Comparison of ENCODE assay signal across 24 mouse cellular contexts in the genomic region with DNA sequence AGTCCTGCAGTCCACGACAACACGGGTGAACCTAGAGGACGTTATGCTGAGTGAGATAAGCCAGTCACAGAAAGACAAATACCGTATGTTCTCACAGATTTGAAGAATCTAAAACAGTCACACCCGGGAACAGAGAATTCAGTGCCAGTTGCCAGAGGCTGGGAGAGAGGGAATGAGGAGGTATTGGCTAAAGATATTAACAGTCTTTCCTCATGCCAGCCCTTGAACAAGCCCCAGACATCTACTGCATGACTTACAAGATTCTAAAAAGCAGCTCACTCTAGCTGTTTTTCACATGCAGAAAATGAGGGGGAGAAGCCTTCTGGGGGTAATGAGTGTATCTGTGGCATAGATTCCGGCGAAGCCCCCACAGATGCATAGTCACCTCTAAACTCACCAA.
DNase-seq lines count a peak whose midpoint lies in the region; ATAC-seq and TF ChIP-seq lines count a peak whose summit lies in the region.
"Had no signal": no experiment of that assay in that cellular context is flagged by ENCODE, and none has a peak within 500 bp of the region (broad histone marks: within the 10 kb centered on the region; RNA-seq: fewer than 3 reads in every experiment).

No protein-coding gene starts in this region.

- H3K27ac ChIP-seq in forebrain, embryonic 11.5 days (ENCODE audit: low read depth, low read length) = no peak overlapping the region
- no peak overlapping the region for H3K27ac ChIP-seq in forebrain, embryonic 12.5 days
- no peak overlapping the region for H3K27ac ChIP-seq in liver, embryonic 11.5 days (ENCODE audit: low read depth, low read length)
- H3K27ac ChIP-seq in liver, postnatal 0 days (ENCODE audit: low read depth) = no peak overlapping the region
- H3K27ac ChIP-seq: forebrain, embryonic 10.5 days; forebrain, embryonic 15.5 days; gastrocnemius, adult 2 months; heart, embryonic 15.5 days; hindbrain, embryonic 14.5 days; hindbrain, postnatal 0 days had no signal

- DNase-seq in forebrain, embryonic 11.5 days (ENCODE audit: low spot score) = peak; percentile 18
- DNase-seq in layer of hippocampus, adult 11-12 months (ENCODE audit: low spot score) = peak; percentile 14
- no peak for DNase-seq in layer of hippocampus, adult 8-10 months (ENCODE audit: low spot score in 2 of 2)
- DNase-seq in liver, embryonic 11.5 days (ENCODE audit: low spot score) = no peak
- no peak for DNase-seq in liver, postnatal 0 days
- DNase-seq: adrenal gland, adult 8-10 months; adrenal gland, postnatal 25 days; cerebellum, adult 18-20 months; cerebellum, adult 9-10 months; cerebellum, postnatal 14 days; gastrocnemius, adult 2 months; gastrocnemius, postnatal 14 days; heart, adult 18-20 months; heart, postnatal 10 days; heart, postnatal 36 days had no signal

- ATAC-seq in forebrain, embryonic 11.5 days (replicated peaks; ENCODE audit: low FRiP score) = no peak
- ATAC-seq in forebrain, embryonic 12.5 days (ENCODE audit: low FRiP score) = no peak
- ATAC-seq in liver, embryonic 11.5 days (replicated peaks; ENCODE audit: low FRiP score) = peak; percentile 51; the same call in 1 of the 2 replicates
- ATAC-seq in liver, postnatal 0 days = no peak
- ATAC-seq: activated CD4-positive, CD25-positive, alpha-beta regulatory T cell, adult 4 months; forebrain, embryonic 15.5 days; hindbrain, postnatal 0 days; inflammation-experienced regulatory T-cells, adult 6 months had no signal

- TF ChIP-seq CTCF in liver, postnatal 0 days (IDR thresholded peaks at IDR 0.05; ENCODE audit: low read depth) = no peak

- H3K4me1 ChIP-seq in forebrain, embryonic 11.5 days (replicated peaks; ENCODE audit: control insufficient read depth, insufficient read depth, low read length) = no peaks in the 10 kb centered on the region
- no peaks in the 10 kb centered on the region; the same call in 1 of the 2 replicates for H3K4me1 ChIP-seq in forebrain, embryonic 12.5 days
- H3K4me1 ChIP-seq in liver, embryonic 11.5 days (replicated peaks; ENCODE audit: control insufficient read depth, insufficient read depth, low read length) = no peaks in the 10 kb centered on the region
- H3K4me1 ChIP-seq in liver, postnatal 0 days (ENCODE audit: insufficient read depth) = no peaks in the 10 kb centered on the region
- H3K4me1 ChIP-seq: forebrain, embryonic 15.5 days had no signal

- H3K9ac ChIP-seq in forebrain, embryonic 11.5 days (ENCODE audit: low read length) = no peak overlapping the region
- no peak overlapping the region for H3K9ac ChIP-seq in forebrain, embryonic 12.5 days
- H3K9ac ChIP-seq in liver, embryonic 11.5 days (ENCODE audit: low read depth, low read length) = no peak overlapping the region
- no peak overlapping the region for H3K9ac ChIP-seq in liver, postnatal 0 days (replicated peaks)
- H3K9ac ChIP-seq: forebrain, embryonic 15.5 days; heart, embryonic 12.5 days; heart, embryonic 15.5 days; hindbrain, embryonic 14.5 days had no signal

- no peaks in the 10 kb centered on the region for H3K9me3 ChIP-seq in forebrain, embryonic 11.5 days (ENCODE audit: control insufficient read depth, low read length)
- H3K9me3 ChIP-seq in forebrain, embryonic 12.5 days = no peaks in the 10 kb centered on the region
- H3K9me3 ChIP-seq in liver, embryonic 11.5 days (ENCODE audit: control insufficient read depth, low read length) = no peaks in the 10 kb centered on the region; the same call in 1 of the 2 replicates
- H3K9me3 ChIP-seq in liver, postnatal 0 days (ENCODE audit: low read length) = no peaks in the 10 kb centered on the region
- H3K9me3 ChIP-seq: forebrain, embryonic 10.5 days; forebrain, embryonic 15.5 days; heart, embryonic 12.5 days; heart, embryonic 15.5 days had no signal

- H3K36me3 ChIP-seq in forebrain, embryonic 11.5 days (ENCODE audit: control insufficient read depth, insufficient read depth, low read length) = no peaks in the 10 kb centered on the region
- no peaks in the 10 kb centered on the region for H3K36me3 ChIP-seq in forebrain, embryonic 12.5 days (replicated peaks)
- no peaks in the 10 kb centered on the region for H3K36me3 ChIP-seq in liver, embryonic 11.5 days (ENCODE audit: control insufficient read depth, insufficient read depth, low read length)
- no peaks in the 10 kb centered on the region for H3K36me3 ChIP-seq in liver, postnatal 0 days (replicated peaks; ENCODE audit: insufficient read depth, low read length)
- H3K36me3 ChIP-seq: forebrain, embryonic 10.5 days; forebrain, embryonic 15.5 days; heart, embryonic 12.5 days; heart, embryonic 15.5 days had no signal

- H3K4me3 ChIP-seq in forebrain, embryonic 11.5 days (ENCODE audit: low read depth, low read length) = no peak overlapping the region
- H3K4me3 ChIP-seq in forebrain, embryonic 12.5 days (replicated peaks) = no peak overlapping the region
- no peak overlapping the region for H3K4me3 ChIP-seq in liver, embryonic 11.5 days (ENCODE audit: low read depth, low read length)
- H3K4me3 ChIP-seq in liver, postnatal 0 days (ENCODE audit: low read depth, low read length) = no peak overlapping the region
- H3K4me3 ChIP-seq: forebrain, embryonic 10.5 days; forebrain, embryonic 15.5 days; gastrocnemius, adult 2 months; heart, embryonic 12.5 days; heart, embryonic 15.5 days had no signal

- H3K27me3 ChIP-seq in forebrain, embryonic 11.5 days (ENCODE audit: control insufficient read depth, insufficient read depth, low read length) = no peaks in the 10 kb centered on the region
- H3K27me3 ChIP-seq in forebrain, embryonic 12.5 days = 0 out of 2 replicates have a peak, but pooled peaks cover 7% of the 10 kb centered on the region
- H3K27me3 ChIP-seq in liver, embryonic 11.5 days (replicated peaks; ENCODE audit: control insufficient read depth, insufficient read depth, low read length) = no peaks in the 10 kb centered on the region
- H3K27me3 ChIP-seq in liver, postnatal 0 days (ENCODE audit: insufficient read depth, low read length) = no peaks in the 10 kb centered on the region
- H3K27me3 ChIP-seq: forebrain, embryonic 15.5 days; heart, embryonic 12.5 days; heart, embryonic 15.5 days had no signal

- 82% methylated on average over 7 of the region's 7 CpGs for WGBS in forebrain, embryonic 11.5 days
- WGBS in forebrain, embryonic 12.5 days = 81% methylated on average over 7 of the region's 7 CpGs
- WGBS in liver, embryonic 11.5 days = 41% methylated on average over 7 of the region's 7 CpGs
- WGBS in liver, postnatal 0 days (ENCODE audit: insufficient replicate concordance) = 51% methylated on average over 7 of the region's 7 CpGs

- no peak overlapping the region for H3K4me2 ChIP-seq in forebrain, embryonic 11.5 days (ENCODE audit: low read depth, low read length, severe bottlenecking)
- no peak overlapping the region for H3K4me2 ChIP-seq in forebrain, embryonic 12.5 days
- H3K4me2 ChIP-seq in liver, embryonic 11.5 days = no peak overlapping the region
- no peak overlapping the region for H3K4me2 ChIP-seq in liver, postnatal 0 days (ENCODE audit: low read depth, low read length)
- H3K4me2 ChIP-seq: forebrain, embryonic 15.5 days; heart, embryonic 12.5 days; heart, embryonic 15.5 days; hindbrain, embryonic 14.5 days had no signal

- no peak for TF ChIP-seq EP300 in liver, postnatal 0 days (IDR thresholded peaks at IDR 0.05; ENCODE audit: low read depth)

Comparison
In these comparisons a context has a peak if more than half of its experiments do, and no peak if none do; other contexts are left out.
1. DNase-seq: peak in forebrain, embryonic 11.5 days (single experiment) and layer of hippocampus, adult 11-12 months (single experiment); none in layer of hippocampus, adult 8-10 months (0 of 2), liver, embryonic 11.5 days (single experiment) and liver, postnatal 0 days (single experiment).